Mouse (Mus musculus): ENCODE data around the gene Foxn3. TPM values are rescaled to one million over a fixed set of nuclear protein-coding genes. Genes with fewer than 3 reads are reported as not detected.

Foxn3 gene
- polyA plus RNA-seq, 1 experiment, result 61.5 TPM

DNA sequence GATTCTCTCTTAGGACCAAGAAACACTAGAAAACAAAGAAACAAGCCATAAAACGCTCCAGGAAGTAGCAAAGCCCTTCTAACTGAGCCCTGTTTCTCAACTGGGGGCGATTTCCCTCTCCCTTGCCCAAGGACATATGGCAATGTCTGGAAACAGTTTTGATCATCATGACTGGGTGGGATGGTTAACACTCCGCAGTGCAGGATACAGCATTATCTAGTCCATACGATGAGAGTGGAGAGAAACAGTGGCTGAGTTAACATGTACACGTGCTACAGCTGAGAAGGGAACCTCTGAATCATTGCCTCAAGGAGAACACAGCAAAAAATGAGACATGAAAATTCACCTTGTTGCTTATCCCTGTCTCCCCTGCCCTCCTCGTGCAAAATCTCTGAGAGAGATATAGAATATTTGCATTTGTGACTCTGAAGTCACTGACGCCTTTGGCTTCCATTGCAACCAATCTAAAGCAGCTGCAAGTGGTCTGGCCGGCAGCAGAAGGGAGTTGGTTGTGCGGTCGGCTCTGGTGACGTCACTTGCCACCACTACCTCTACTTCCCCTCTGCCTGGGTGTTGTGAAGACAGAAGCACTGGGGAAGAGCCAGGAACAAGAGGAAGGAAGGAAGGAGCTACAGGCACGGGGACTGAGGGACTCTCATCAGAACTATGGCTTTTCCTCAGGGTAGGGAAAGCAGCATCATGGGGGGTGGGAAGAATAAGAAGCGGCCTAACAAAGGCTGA lies 338.3 kb downstream of the Foxn3 start:
- TF ChIP-seq POLR2A (IDR thresholded peaks at IDR 0.05; ENCODE audit: borderline replicate concordance, insufficient read depth, low read length), result no peak
- TF ChIP-seq CTCF (IDR thresholded peaks at IDR 0.05; ENCODE audit: borderline replicate concordance, insufficient read depth, low read depth, low read length), result no peak
- H3K27ac ChIP-seq (ENCODE audit: insufficient read depth, low read length), result no peak overlapping the region; the same call in 1 of the 2 replicates

DNA sequence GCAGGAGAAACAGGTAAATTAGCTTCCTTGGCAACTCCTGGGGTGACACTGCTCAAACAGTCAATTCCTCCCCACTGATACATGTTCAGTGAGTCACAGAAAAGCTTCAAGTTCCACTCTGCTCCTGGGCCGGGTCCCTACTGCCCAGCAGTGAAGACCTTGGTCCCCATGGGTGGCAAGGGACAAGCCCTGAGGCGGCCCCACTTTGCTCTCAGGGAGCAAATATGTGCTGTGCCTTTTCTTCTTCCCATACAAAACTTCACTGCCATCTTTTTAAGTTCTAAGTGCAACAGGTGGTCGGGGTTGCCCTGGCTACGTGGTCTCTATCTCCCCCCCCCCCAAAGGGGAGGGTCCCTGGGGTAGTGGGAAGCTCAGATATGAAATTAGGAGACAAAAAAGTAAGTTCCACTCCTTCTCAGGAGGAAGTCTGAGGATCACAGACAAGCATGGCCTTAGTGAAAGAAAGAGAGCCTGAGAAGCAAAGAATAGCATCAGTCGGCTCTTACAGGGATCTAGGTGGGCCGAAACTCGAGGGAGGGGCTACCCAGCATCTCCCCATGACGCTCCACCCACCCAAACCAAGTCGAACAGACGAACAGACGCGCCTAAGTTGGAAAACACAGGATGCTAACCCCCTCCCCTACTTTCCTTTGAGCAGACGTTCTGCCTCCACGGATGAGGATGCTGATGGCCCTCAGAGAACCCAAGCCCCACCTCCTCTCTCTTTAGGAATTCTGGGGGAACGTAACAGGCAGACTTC lies 342.1 kb downstream of the Foxn3 start:
- no peak for TF ChIP-seq POLR2A (IDR thresholded peaks at IDR 0.05; ENCODE audit: borderline replicate concordance, insufficient read depth, low read length)
- no peak for TF ChIP-seq CTCF (IDR thresholded peaks at IDR 0.05; ENCODE audit: borderline replicate concordance, insufficient read depth, low read depth, low read length)
- Histone ChIP-seq H3K4me1 (ENCODE audit: control insufficient read depth, insufficient read depth, low read length) (peaks cover 58% of the 10 kb centered on the region), H3K27ac (ENCODE audit: insufficient read depth, low read length) (no peak overlapping the region), H3K27me3 (ENCODE audit: control insufficient read depth, insufficient read depth, low read length) (no peaks in the 10 kb centered on the region), H3K4me3 (replicated peaks; ENCODE audit: insufficient read depth, low read depth, low read length) (no peak overlapping the region)
- DNase-seq, result no peak
- WGBS, result 57% methylated on average over 15 of the region's 15 CpGs

More for the DNA sequence above, 338.3 kb downstream of the Foxn3 start:
- Histone ChIP-seq H3K4me3 (replicated peaks; ENCODE audit: insufficient read depth, low read depth, low read length) (no peak overlapping the region), H3K4me1 (ENCODE audit: control insufficient read depth, insufficient read depth, low read length) (peaks cover 45% of the 10 kb centered on the region), H3K27me3 (ENCODE audit: control insufficient read depth, insufficient read depth, low read length) (no peaks in the 10 kb centered on the region)
- DNase-seq, result no peak
- 73% methylated on average over 13 of the region's 13 CpGs for WGBS

DNA sequence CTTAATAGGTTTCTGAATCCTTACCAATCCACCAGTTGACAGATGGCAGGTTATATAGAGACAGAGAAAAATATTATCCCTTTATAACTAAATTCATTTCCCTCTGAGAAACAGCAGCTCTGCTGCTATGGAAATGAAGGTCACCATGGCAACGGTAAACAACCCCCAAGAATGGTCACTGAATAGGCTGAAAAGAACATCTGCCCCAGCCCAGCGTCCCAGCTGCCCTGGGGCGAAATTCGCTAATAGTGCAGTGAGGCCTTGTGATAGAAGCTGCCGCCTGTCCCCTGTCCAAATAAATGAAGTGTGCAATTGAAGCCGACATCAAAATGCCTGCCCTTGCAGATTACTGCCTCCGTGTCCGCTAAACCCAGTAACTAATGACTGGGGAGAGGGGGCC lies 343.0 kb downstream of the Foxn3 start:
- peaks cover 56% of the 10 kb centered on the region for H3K4me1 ChIP-seq (ENCODE audit: control insufficient read depth, insufficient read depth, low read length)
- H3K4me3 ChIP-seq (replicated peaks; ENCODE audit: insufficient read depth, low read depth, low read length), result no peak overlapping the region
- 33% methylated on average over 8 of the region's 8 CpGs for WGBS
- TF ChIP-seq POLR2A (IDR thresholded peaks at IDR 0.05; ENCODE audit: borderline replicate concordance, insufficient read depth, low read length) (no peak), CTCF (IDR thresholded peaks at IDR 0.05; ENCODE audit: borderline replicate concordance, insufficient read depth, low read depth, low read length) (no peak)
- H3K27me3 ChIP-seq (ENCODE audit: control insufficient read depth, insufficient read depth, low read length), result no peaks in the 10 kb centered on the region
- DNase-seq, result peak in 1 of 2 experiments; percentile 51
- no peak overlapping the region for H3K27ac ChIP-seq (ENCODE audit: insufficient read depth, low read length)

DNA sequence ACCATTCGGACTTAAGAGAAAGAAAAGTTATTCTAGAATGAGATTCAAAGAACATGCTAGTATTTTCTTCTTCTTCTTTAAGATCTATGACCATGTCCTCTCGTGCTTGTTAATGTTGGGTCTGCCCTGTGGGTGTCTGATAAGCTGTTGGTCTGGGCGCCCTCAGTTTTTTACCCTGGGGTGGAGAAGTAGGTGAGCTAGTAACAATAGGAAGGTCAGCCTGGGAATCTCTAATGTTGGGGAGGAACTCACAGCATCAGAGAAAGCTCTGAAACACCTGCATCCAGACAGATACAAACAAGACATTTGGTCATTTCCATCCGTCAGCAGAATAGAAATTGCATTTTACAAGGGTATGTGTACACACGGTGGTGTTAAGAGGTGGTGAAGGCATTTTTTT lies 343.6 kb downstream of the Foxn3 start:
- Histone ChIP-seq H3K4me1 (ENCODE audit: control insufficient read depth, insufficient read depth, low read length) (peaks cover 56% of the 10 kb centered on the region), H3K27me3 (ENCODE audit: control insufficient read depth, insufficient read depth, low read length) (no peaks in the 10 kb centered on the region), H3K4me3 (replicated peaks; ENCODE audit: insufficient read depth, low read depth, low read length) (no peak overlapping the region), H3K27ac (ENCODE audit: insufficient read depth, low read length) (no peak overlapping the region)
- 76% methylated on average over 5 of the region's 5 CpGs for WGBS
- no peak for TF ChIP-seq POLR2A (IDR thresholded peaks at IDR 0.05; ENCODE audit: borderline replicate concordance, insufficient read depth, low read length)
- TF ChIP-seq CTCF (IDR thresholded peaks at IDR 0.05; ENCODE audit: borderline replicate concordance, insufficient read depth, low read depth, low read length), result no peak
- DNase-seq, result no peak

DNA sequence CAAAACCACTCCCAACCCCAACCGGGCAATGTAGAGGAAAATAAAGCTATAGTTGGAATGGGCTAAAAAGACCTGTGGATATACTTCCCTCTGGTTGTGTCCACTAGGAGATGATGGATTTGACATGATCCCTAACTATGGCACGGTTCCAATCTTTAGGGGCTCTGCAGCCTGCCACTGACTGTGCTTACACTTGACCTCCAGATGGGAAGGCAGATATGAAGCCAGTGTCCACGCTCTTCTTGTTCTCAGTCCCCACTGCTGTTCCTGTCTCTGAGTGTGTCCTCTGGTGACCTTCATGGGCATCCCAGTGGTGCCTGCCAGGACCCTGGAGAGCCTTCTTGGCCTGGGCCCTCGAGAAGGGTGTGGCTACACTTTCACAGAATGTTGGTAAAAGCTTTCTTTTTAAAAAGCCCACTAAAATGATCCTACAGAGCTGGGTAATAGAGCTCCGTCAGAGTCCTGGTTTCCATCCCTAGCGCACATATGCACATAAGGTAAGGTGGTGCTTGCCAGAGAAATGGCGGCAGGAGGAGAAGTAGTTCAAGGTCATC lies 346.2 kb downstream of the Foxn3 start:
- Histone ChIP-seq H3K4me1 (ENCODE audit: control insufficient read depth, insufficient read depth, low read length) (peaks cover 71% of the 10 kb centered on the region), H3K27ac (ENCODE audit: insufficient read depth, low read length) (peak overlapping the region; percentile 99), H3K4me3 (replicated peaks; ENCODE audit: insufficient read depth, low read depth, low read length) (no peak overlapping the region), H3K27me3 (ENCODE audit: control insufficient read depth, insufficient read depth, low read length) (no peaks in the 10 kb centered on the region)
- DNase-seq, result peak; percentile 50 to 52
- WGBS, result 21% methylated on average over 7 of the region's 7 CpGs
- TF ChIP-seq POLR2A (IDR thresholded peaks at IDR 0.05; ENCODE audit: borderline replicate concordance, insufficient read depth, low read length), result no peak
- TF ChIP-seq CTCF (IDR thresholded peaks at IDR 0.05; ENCODE audit: borderline replicate concordance, insufficient read depth, low read depth, low read length), result no peak

DNA sequence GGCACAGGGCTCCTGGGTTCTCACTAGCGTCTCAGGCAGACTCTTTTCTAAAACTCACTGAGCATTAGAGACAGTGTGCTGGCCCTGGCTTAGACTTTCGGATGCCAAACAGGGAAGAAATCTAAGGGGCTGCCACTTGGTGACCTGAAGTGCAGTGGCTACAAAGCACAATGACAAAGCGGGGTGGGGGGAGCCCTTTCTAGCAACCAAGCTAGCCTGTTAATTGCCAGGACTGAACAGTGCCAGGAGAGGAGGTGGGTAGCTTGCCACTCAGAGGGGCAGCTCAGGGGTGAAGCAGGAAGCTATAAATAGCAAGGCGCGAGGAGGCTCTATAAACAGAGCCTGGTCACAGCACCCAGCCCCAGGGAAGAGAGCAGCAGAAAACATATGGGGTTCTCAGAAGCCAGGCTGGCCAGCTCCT lies 347.0 kb downstream of the Foxn3 start:
- 7% methylated on average over 5 of the region's 5 CpGs for WGBS
- Histone ChIP-seq H3K4me3 (replicated peaks; ENCODE audit: insufficient read depth, low read depth, low read length) (no peak overlapping the region), H3K27me3 (ENCODE audit: control insufficient read depth, insufficient read depth, low read length) (no peaks in the 10 kb centered on the region), H3K27ac (ENCODE audit: insufficient read depth, low read length) (peak overlapping the region; percentile 99), H3K4me1 (ENCODE audit: control insufficient read depth, insufficient read depth, low read length) (peaks cover 72% of the 10 kb centered on the region)
- TF ChIP-seq CTCF (IDR thresholded peaks at IDR 0.05; ENCODE audit: borderline replicate concordance, insufficient read depth, low read depth, low read length) (no peak), POLR2A (IDR thresholded peaks at IDR 0.05; ENCODE audit: borderline replicate concordance, insufficient read depth, low read length) (no peak)
- DNase-seq, result peak; percentile 80 to 87

DNA sequence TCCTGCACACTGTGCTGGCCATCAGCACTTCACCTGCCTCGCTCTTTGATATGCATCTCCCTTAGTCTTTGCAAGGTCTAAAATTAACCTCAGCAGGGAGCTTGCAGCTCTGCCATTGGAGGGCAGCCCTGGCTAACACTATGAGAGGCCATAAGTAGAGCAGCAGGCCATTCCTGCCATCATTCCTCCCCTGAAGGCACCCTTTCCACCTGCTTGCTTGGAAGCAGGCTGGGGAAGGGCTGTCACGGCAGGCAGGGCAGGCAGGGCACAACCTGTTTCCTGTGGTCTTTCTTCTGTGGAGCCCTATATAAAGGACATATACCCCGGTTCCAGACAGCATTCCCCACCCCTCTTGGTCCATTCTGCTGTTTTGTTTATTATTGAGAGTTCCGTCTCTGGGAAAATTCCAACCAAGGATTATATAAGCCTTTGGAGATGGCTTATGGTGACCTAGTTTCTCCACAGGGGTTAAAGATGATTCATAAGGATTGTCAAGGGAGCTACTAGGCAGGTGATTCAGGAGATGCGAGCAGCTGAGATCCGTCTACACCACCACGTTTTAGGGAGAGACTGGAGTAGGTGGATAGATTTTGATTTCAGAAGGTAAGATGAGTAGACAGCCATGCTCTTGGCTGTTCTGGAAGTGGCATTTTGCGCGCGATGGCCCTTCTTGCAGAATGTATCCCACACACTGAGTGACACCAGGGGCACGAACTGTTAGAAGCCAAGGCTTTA lies 347.7 kb downstream of the Foxn3 start:
- TF ChIP-seq CTCF (IDR thresholded peaks at IDR 0.05; ENCODE audit: borderline replicate concordance, insufficient read depth, low read depth, low read length) (peak; percentile 56; the same call in 1 of the 2 replicates), POLR2A (IDR thresholded peaks at IDR 0.05; ENCODE audit: borderline replicate concordance, insufficient read depth, low read length) (peak; percentile 71; the same call in 1 of the 2 replicates)
- no peaks in the 10 kb centered on the region for H3K27me3 ChIP-seq (ENCODE audit: control insufficient read depth, insufficient read depth, low read length)
- H3K4me3 ChIP-seq (replicated peaks; ENCODE audit: insufficient read depth, low read depth, low read length), result no peak overlapping the region
- H3K4me1 ChIP-seq (ENCODE audit: control insufficient read depth, insufficient read depth, low read length), result peaks cover 74% of the 10 kb centered on the region
- H3K27ac ChIP-seq (ENCODE audit: insufficient read depth, low read length), result peak overlapping the region; percentile 99
- WGBS, result 8% methylated on average over 11 of the region's 11 CpGs
- peak; percentile 91 to 98 for DNase-seq

All from cerebellum, adult 2 months (tissue).